Mouse (Mus musculus) testis, postnatal 10 days (tissue): ENCODE data around the gene Fam71e1.

Experiments
- DNase-seq: peaks from one replicate; pipeline ENCODE4 v3.0.0; 2021; ENCODE audit warnings: low spot score

The Fam71e1 gene

GRCm38 (mm10) chr7:44535657-44536589 lies 39.5 kb downstream of the Fam71e1 start:
- DNase-seq, result no peak

- DNase-seq, result peak; percentile 47
Measured at GRCm38 (mm10) chr7:44536590-44536968, 40.2 kb downstream of the Fam71e1 start.

GRCm38 (mm10) chr7:44537009-44537408 lies 40.6 kb downstream of the Fam71e1 start:
- DNase-seq, result no peak

- peak; percentile 45 for DNase-seq
Measured at GRCm38 (mm10) chr7:44537496-44537895, 41.1 kb downstream of the Fam71e1 start.

- DNase-seq, result peak; percentile 54
Measured at GRCm38 (mm10) chr7:44538756-44539624, 42.6 kb downstream of the Fam71e1 start.

GRCm38 (mm10) chr7:44542555-44542954 lies 46.2 kb downstream of the Fam71e1 start:
- no peak for DNase-seq

GRCm38 (mm10) chr7:44543071-44543470 lies 46.7 kb downstream of the Fam71e1 start:
- DNase-seq, result no peak

- DNase-seq, result no peak
Measured at GRCm38 (mm10) chr7:44546274-44546673, 49.9 kb downstream of the Fam71e1 start.

- no peak for DNase-seq
Measured at GRCm38 (mm10) chr7:44547041-44547440, 50.7 kb downstream of the Fam71e1 start.

- DNase-seq, result no peak
Measured at GRCm38 (mm10) chr7:44547725-44548124, 51.3 kb downstream of the Fam71e1 start.

- DNase-seq, result peak; percentile 100
Measured at GRCm38 (mm10) chr7:44548497-44549087, 52.2 kb downstream of the Fam71e1 start, which contains the start of gene Pold1. Gene Pold1, minus strand, starts transcription at chr7:44548849.

- peak; percentile 45 for DNase-seq
Measured at GRCm38 (mm10) chr7:44549621-44550408, 53.4 kb downstream of the Fam71e1 start.

- peak; percentile 47 for DNase-seq
Measured at GRCm38 (mm10) chr7:44550409-44550678, 54.0 kb downstream of the Fam71e1 start.
